Mouse (Mus musculus) limb, embryonic 13.5 days (tissue): ENCODE data around the gene Gse1. TPM values are rescaled to one million over a fixed set of nuclear protein-coding genes. Genes with fewer than 3 reads are reported as not detected.

ENCODE experiments used
- ATAC-seq: fragments of 200-750 bp; cut with Nextera tagmentation; 2 replicates; pipeline ENCODE4 v1.8.0; 2017; ENCODE audit warnings: low read depth, moderate number of reproducible peaks, moderate TSS enrichment; ENCODE audit not compliant: low FRiP score
- H3K27ac ChIP-seq: fragments of 300-500 bp; sonication (generic); 2 replicates; pipeline ENCODE4 v1.5.1; 2015; ENCODE audit warnings: inconsistent platforms, mild to moderate bottlenecking, moderate library complexity
- H3K27me3 ChIP-seq: fragments of 300-500 bp; sonication (generic); 2 replicates; pipeline ENCODE4 v1.6.1; 2015; ENCODE audit warnings: mild to moderate bottlenecking, inconsistent platforms
- H3K36me3 ChIP-seq: fragments of 300-500 bp; sonication (generic); 2 replicates; pipeline ENCODE4 v1.6.1; 2015; ENCODE audit warnings: inconsistent platforms, mild to moderate bottlenecking, moderate library complexity
- H3K4me1 ChIP-seq: fragments of 300-500 bp; sonication (generic); 2 replicates; pipeline ENCODE4 v1.6.1; 2015; ENCODE audit warnings: inconsistent platforms
- H3K4me2 ChIP-seq: fragments of 300-500 bp; sonication (generic); replicated peaks from 2 replicates; pipeline ENCODE4 v1.6.1; 2015; ENCODE audit warnings: inconsistent platforms, mild to moderate bottlenecking, moderate library complexity
- H3K4me3 ChIP-seq: fragments of 300-500 bp; sonication (generic); 2 replicates; pipeline ENCODE4 v1.5.1; 2015; ENCODE audit warnings: moderate library complexity, mild to moderate bottlenecking, inconsistent platforms
- H3K9ac ChIP-seq: fragments of 300-500 bp; sonication (generic); 2 replicates; pipeline ENCODE4 v1.6.1; 2015; ENCODE audit warnings: mild to moderate bottlenecking, inconsistent platforms
- H3K9me3 ChIP-seq: fragments of 300-500 bp; sonication (generic); 2 replicates; pipeline ENCODE4 v1.6.1; 2016; ENCODE audit warnings: inconsistent platforms
- WGBS: fragments of 180-500 bp; shearing (Covaris S2); methylation state at CpG from one replicate; pipeline ENCODE4 v1.1.7; 2015; 5-methylcytosine and 5-hydroxymethylcytosine counted together
- polyA plus RNA-seq: library from polyadenylated mRNA; unstranded; fragments of >200 nt; fragmentation: Nextera tagmentation; extraction: Ambion mirVana; gene quantifications from 2 replicates; pipeline ENCODE4 v1.2.1, GENCODE M21; 2015

Gene Gse1
- polyA plus RNA-seq, 1 experiment from 2014 or later = 6.9 TPM

- Histone ChIP-seq H3K9ac (no peak overlapping the region), H3K27ac (no peak overlapping the region), H3K4me2 (no peak overlapping the region), H3K4me1 (peaks cover 88% of the 10 kb centered on the region), H3K27me3 (peaks cover 3% of the 10 kb centered on the region; the same call in 1 of the 2 replicates), H3K9me3 (no peaks in the 10 kb centered on the region), H3K4me3 (no peak overlapping the region), H3K36me3 (peaks cover 10% of the 10 kb centered on the region; the same call in 1 of the 2 replicates)
- 85% methylated on average over 11 of the region's 11 CpGs for WGBS
- ATAC-seq = no peak
Observed at GRCm38 (mm10) chr8:120552509-120552908, 324.3 kb downstream of the Gse1 start.

GRCm38 (mm10) chr8:120553441-120554123, 325.3 kb downstream of the Gse1 start:
- no peak overlapping the region for H3K27ac ChIP-seq

GRCm38 (mm10) chr8:120554466-120555039, 326.3 kb downstream of the Gse1 start:
- Histone ChIP-seq H3K4me1 (peaks cover 88% of the 10 kb centered on the region), H3K36me3 (peaks cover 10% of the 10 kb centered on the region; the same call in 1 of the 2 replicates), H3K27me3 (no peaks in the 10 kb centered on the region), H3K27ac (no peak overlapping the region), H3K9me3 (no peaks in the 10 kb centered on the region), H3K4me2 (no peak overlapping the region), H3K9ac (peak overlapping the region; percentile 43; the same call in 1 of the 2 replicates), H3K4me3 (no peak overlapping the region)
- 93% methylated on average over 18 of the region's 18 CpGs for WGBS
- no peak for ATAC-seq

More at GRCm38 (mm10) chr8:120553441-120554123, 325.3 kb downstream of the Gse1 start:
- no peak overlapping the region for H3K4me2 ChIP-seq
- H3K27me3 ChIP-seq = peaks cover 3% of the 10 kb centered on the region; the same call in 1 of the 2 replicates
- H3K4me3 ChIP-seq = no peak overlapping the region
- peaks cover 10% of the 10 kb centered on the region; the same call in 1 of the 2 replicates for H3K36me3 ChIP-seq
- ATAC-seq = no peak
- no peak overlapping the region for H3K9ac ChIP-seq
- H3K9me3 ChIP-seq = no peaks in the 10 kb centered on the region
- whole genome bisulfite sequencing = 88% methylated on average over 24 of the region's 24 CpGs
- peaks cover 88% of the 10 kb centered on the region for H3K4me1 ChIP-seq

- Histone ChIP-seq H3K36me3 (peaks cover 10% of the 10 kb centered on the region; the same call in 1 of the 2 replicates), H3K9me3 (no peaks in the 10 kb centered on the region), H3K9ac (peak overlapping the region; percentile 43), H3K4me3 (no peak overlapping the region), H3K27ac (no peak overlapping the region; the same call in 1 of the 2 replicates), H3K27me3 (no peaks in the 10 kb centered on the region), H3K4me1 (peaks cover 84% of the 10 kb centered on the region), H3K4me2 (0 out of 2 replicates have a peak overlapping the region, but pooled peaks have one; percentile 12)
- 55% methylated on average over 20 of the region's 20 CpGs for WGBS
- no peak for ATAC-seq
Observed at GRCm38 (mm10) chr8:120556198-120556892, 328.1 kb downstream of the Gse1 start.

- Histone ChIP-seq H3K36me3 (peaks cover 10% of the 10 kb centered on the region; the same call in 1 of the 2 replicates), H3K4me1 (peaks cover 83% of the 10 kb centered on the region), H3K27ac (no peak overlapping the region), H3K9me3 (no peaks in the 10 kb centered on the region), H3K9ac (no peak overlapping the region), H3K4me2 (no peak overlapping the region), H3K27me3 (no peaks in the 10 kb centered on the region), H3K4me3 (no peak overlapping the region)
- 61% methylated on average over 15 of the region's 15 CpGs for WGBS
- ATAC-seq = no peak
Observed at GRCm38 (mm10) chr8:120557170-120557965, 329.1 kb downstream of the Gse1 start.

GRCm38 (mm10) chr8:120558162-120558561, 329.9 kb downstream of the Gse1 start:
- H3K27ac ChIP-seq = no peak overlapping the region
- no peaks in the 10 kb centered on the region for H3K9me3 ChIP-seq
- H3K4me2 ChIP-seq = no peak overlapping the region
- peaks cover 10% of the 10 kb centered on the region; the same call in 1 of the 2 replicates for H3K36me3 ChIP-seq
- peaks cover 88% of the 10 kb centered on the region for H3K4me1 ChIP-seq
- 0 out of 2 replicates have a peak overlapping the region, but pooled peaks have one; percentile 21 for H3K9ac ChIP-seq
- no peak overlapping the region for H3K4me3 ChIP-seq
- 72% methylated on average over 4 of the region's 4 CpGs for WGBS
- no peak for ATAC-seq
- H3K27me3 ChIP-seq = no peaks in the 10 kb centered on the region

GRCm38 (mm10) chr8:120559654-120560053, 331.4 kb downstream of the Gse1 start:
- no peak overlapping the region for H3K4me2 ChIP-seq
- no peaks in the 10 kb centered on the region for H3K9me3 ChIP-seq
- no peaks in the 10 kb centered on the region for H3K27me3 ChIP-seq
- ATAC-seq = no peak
- peaks cover 94% of the 10 kb centered on the region for H3K4me1 ChIP-seq
- no peak overlapping the region for H3K4me3 ChIP-seq
- H3K9ac ChIP-seq = peak overlapping the region; percentile 31
- 17% methylated on average over 11 of the region's 11 CpGs for WGBS
- peaks cover 5% of the 10 kb centered on the region; the same call in 1 of the 2 replicates for H3K36me3 ChIP-seq
- no peak overlapping the region for H3K27ac ChIP-seq

GRCm38 (mm10) chr8:120560535-120560934, 332.3 kb downstream of the Gse1 start:
- Histone ChIP-seq H3K9me3 (no peaks in the 10 kb centered on the region), H3K27me3 (no peaks in the 10 kb centered on the region), H3K4me3 (no peak overlapping the region), H3K36me3 (no peaks in the 10 kb centered on the region), H3K9ac (no peak overlapping the region), H3K27ac (no peak overlapping the region), H3K4me2 (no peak overlapping the region), H3K4me1 (peaks cover 95% of the 10 kb centered on the region)
- WGBS = 64% methylated on average over 5 of the region's 5 CpGs
- no peak for ATAC-seq

GRCm38 (mm10) chr8:120561539-120562435, 333.5 kb downstream of the Gse1 start:
- no peak for ATAC-seq
- Histone ChIP-seq H3K4me2 (no peak overlapping the region), H3K27me3 (no peaks in the 10 kb centered on the region), H3K36me3 (peaks cover 5% of the 10 kb centered on the region), H3K4me3 (no peak overlapping the region), H3K9me3 (no peaks in the 10 kb centered on the region), H3K4me1 (peaks cover 95% of the 10 kb centered on the region), H3K27ac (no peak overlapping the region), H3K9ac (no peak overlapping the region)
- 83% methylated on average over 22 of the region's 22 CpGs for WGBS

- 63% methylated on average over 18 of the region's 18 CpGs for WGBS
- H3K36me3 ChIP-seq = peaks cover 16% of the 10 kb centered on the region
- peak overlapping the region; percentile 20; the same call in 1 of the 2 replicates for H3K9ac ChIP-seq
- H3K4me3 ChIP-seq = no peak overlapping the region
- H3K27ac ChIP-seq = peak overlapping the region; percentile 28; the same call in 1 of the 2 replicates
- H3K27me3 ChIP-seq = no peaks in the 10 kb centered on the region
- 0 out of 2 replicates have a peak overlapping the region, but pooled peaks have one; percentile 12 for H3K4me2 ChIP-seq
- ATAC-seq = no peak
- no peaks in the 10 kb centered on the region for H3K9me3 ChIP-seq
- H3K4me1 ChIP-seq = peaks cover 86% of the 10 kb centered on the region
Observed at GRCm38 (mm10) chr8:120562680-120563347, 334.6 kb downstream of the Gse1 start.
